Mouse (Mus musculus) liver, embryonic 15.5 days (tissue): Measurements from ENCODE around the gene Gm11937. TPM values are rescaled to one million over a fixed set of nuclear protein-coding genes. Genes with fewer than 3 reads are reported as not detected.

Experiments
- ATAC-seq: fragments of 200-750 bp; cut with Nextera tagmentation; 2 replicates; pipeline ENCODE4 v1.8.0; 2017; ENCODE audit warnings: moderate number of reproducible peaks, mild to moderate bottlenecking, moderate library complexity; ENCODE audit not compliant: insufficient read depth
- H3K27ac ChIP-seq: fragments of 300-500 bp; sonication (generic); replicated peaks from 2 replicates; pipeline ENCODE4 v1.5.1; 2015; ENCODE audit warnings: mild to moderate bottlenecking, inconsistent platforms
- H3K27me3 ChIP-seq: fragments of 300-500 bp; sonication (generic); 2 replicates; pipeline ENCODE4 v1.6.1; 2015; ENCODE audit warnings: mild to moderate bottlenecking, inconsistent platforms
- H3K36me3 ChIP-seq: fragments of 300-500 bp; sonication (generic); replicated peaks from 2 replicates; pipeline ENCODE4 v1.6.1; 2015; ENCODE audit warnings: moderate library complexity, mild to moderate bottlenecking, inconsistent platforms
- H3K4me1 ChIP-seq: fragments of 300-500 bp; sonication (generic); replicated peaks from 2 replicates; pipeline ENCODE4 v1.6.1; 2015; ENCODE audit warnings: inconsistent platforms
- H3K4me2 ChIP-seq: fragments of 300-500 bp; sonication (generic); 2 replicates; pipeline ENCODE4 v1.6.1; 2015; ENCODE audit warnings: moderate library complexity, mild to moderate bottlenecking, inconsistent platforms
- H3K4me3 ChIP-seq: fragments of 300-500 bp; sonication (generic); replicated peaks from 2 replicates; pipeline ENCODE4 v1.5.1; 2015; ENCODE audit warnings: mild to moderate bottlenecking, inconsistent platforms
- H3K9ac ChIP-seq: fragments of 300-500 bp; sonication (generic); 2 replicates; pipeline ENCODE4 v1.6.1; 2015; ENCODE audit warnings: moderate library complexity, mild to moderate bottlenecking, inconsistent platforms
- H3K9me3 ChIP-seq: fragments of 300-500 bp; sonication (generic); replicated peaks from 2 replicates; pipeline ENCODE4 v1.6.1; 2016; ENCODE audit warnings: inconsistent platforms
- WGBS: fragments of 180-500 bp; shearing (Covaris S2); methylation state at CpG from one replicate; pipeline ENCODE4 v1.1.7; 2015; ENCODE audit warnings: mixed read lengths; ENCODE audit not compliant: insufficient replicate concordance; 5-methylcytosine and 5-hydroxymethylcytosine counted together
- polyA plus RNA-seq: library from polyadenylated mRNA; unstranded; fragments of >200 nt; fragmentation: Nextera tagmentation; extraction: Ambion mirVana; gene quantifications from 2 replicates; pipeline ENCODE4 v1.2.1, GENCODE M21; 2015

The Gm11937 gene
- polyA plus RNA-seq, 1 experiment from 2014 or later = not detected

- Histone ChIP-seq H3K4me1 (no peaks in the 10 kb centered on the region), H3K9ac (no peak within 1 kb of the TSS), H3K4me2 (no peak within 1 kb of the TSS), H3K9me3 (no peaks in the 10 kb centered on the region), H3K27me3 (no peaks in the 10 kb centered on the region), H3K27ac (no peak within 1 kb of the TSS), H3K4me3 (no peak within 1 kb of the TSS), H3K36me3 (no peaks in the 10 kb centered on the region)
- WGBS = 72% methylated on average over 6 of the region's 6 CpGs
- no peak for ATAC-seq
These were observed 29.4 kb downstream of the Gm11937 start, which contains the start of gene Krtap1-5 for GRCm38 (mm10) chr11:99580636-99581035. Gene Krtap1-5 (minus strand): TSS chr11:99581016.

- 0% methylated on average over 7 of the region's 7 CpGs for WGBS
- H3K27ac ChIP-seq = no peak overlapping the region
- no peaks in the 10 kb centered on the region for H3K27me3 ChIP-seq
- no peaks in the 10 kb centered on the region for H3K36me3 ChIP-seq
- no peaks in the 10 kb centered on the region for H3K4me1 ChIP-seq
- no peak overlapping the region for H3K9ac ChIP-seq
- H3K9me3 ChIP-seq = no peaks in the 10 kb centered on the region
- ATAC-seq = no peak
- no peak overlapping the region for H3K4me2 ChIP-seq
- H3K4me3 ChIP-seq = no peak overlapping the region
These were observed 35.9 kb downstream of the Gm11937 start for GRCm38 (mm10) chr11:99574106-99574505.

GRCm38 (mm10) chr11:99573164-99573563, 36.8 kb downstream of the Gm11937 start:
- H3K27ac ChIP-seq = no peak overlapping the region
- H3K36me3 ChIP-seq = no peaks in the 10 kb centered on the region
- no peaks in the 10 kb centered on the region for H3K27me3 ChIP-seq
- no peaks in the 10 kb centered on the region for H3K4me1 ChIP-seq
- H3K4me3 ChIP-seq = no peak overlapping the region
- no peak for ATAC-seq
- H3K4me2 ChIP-seq = no peak overlapping the region
- 44% methylated on average over 4 of the region's 4 CpGs for WGBS
- H3K9me3 ChIP-seq = no peaks in the 10 kb centered on the region
- H3K9ac ChIP-seq = no peak overlapping the region

GRCm38 (mm10) chr11:99566530-99566929, 43.5 kb downstream of the Gm11937 start, which contains the start of gene Krtap3-1:
Gene Krtap3-1 (minus strand): TSS chr11:99566630.
- Histone ChIP-seq H3K27ac (no peak within 1 kb of the TSS), H3K4me1 (no peaks in the 10 kb centered on the region), H3K9me3 (no peaks in the 10 kb centered on the region), H3K36me3 (no peaks in the 10 kb centered on the region), H3K4me3 (no peak within 1 kb of the TSS), H3K9ac (no peak within 1 kb of the TSS), H3K4me2 (no peak within 1 kb of the TSS), H3K27me3 (no peaks in the 10 kb centered on the region)
- ATAC-seq = no peak
- 69% methylated on average over 7 of the region's 7 CpGs for WGBS

- no peaks in the 10 kb centered on the region for H3K4me1 ChIP-seq
- H3K27me3 ChIP-seq = no peaks in the 10 kb centered on the region
- no peak overlapping the region for H3K27ac ChIP-seq
- H3K36me3 ChIP-seq = no peaks in the 10 kb centered on the region
- no peak overlapping the region for H3K4me2 ChIP-seq
- H3K9ac ChIP-seq = no peak overlapping the region
- no peak overlapping the region for H3K4me3 ChIP-seq
- no peaks in the 10 kb centered on the region for H3K9me3 ChIP-seq
- no peak for ATAC-seq
- 59% methylated on average over 6 of the region's 6 CpGs for WGBS
These were observed 47.4 kb downstream of the Gm11937 start for GRCm38 (mm10) chr11:99562580-99562979.

Other genes starting within 250 kb of the Gm11937 start
- gene Krt28, start 235.3 kb downstream of the Gm11937 start, polyA plus RNA-seq = not detected in 2 replicates
- gene Krt10, start 220.8 kb downstream of the Gm11937 start, polyA plus RNA-seq = 2.1 and 3.1 TPM in 2 replicates
- gene Krt12, start 187.9 kb downstream of the Gm11937 start, polyA plus RNA-seq = not detected in 2 replicates
- gene Krt20, start 172.0 kb downstream of the Gm11937 start, polyA plus RNA-seq = 33.2 and 34.0 TPM in 2 replicates
- gene Krt23, start 117.1 kb downstream of the Gm11937 start, polyA plus RNA-seq = 1.0 and 1.2 TPM in 2 replicates
- not detected in 2 replicates for gene Krt39, start 88.9 kb downstream of the Gm11937 start, polyA plus RNA-seq
- gene Krt40, start 67.0 kb downstream of the Gm11937 start, polyA plus RNA-seq = not detected in 2 replicates
- gene Krtap3-3, start 59.3 kb downstream of the Gm11937 start, polyA plus RNA-seq = not detected in 2 replicates
- not detected in 2 replicates for gene Krtap3-2, start 53.3 kb downstream of the Gm11937 start, polyA plus RNA-seq
- not detected in 2 replicates for gene Gm11939, start 50.7 kb downstream of the Gm11937 start, polyA plus RNA-seq
- not detected in 2 replicates for gene Krtap3-1, start 43.6 kb downstream of the Gm11937 start, polyA plus RNA-seq
- not detected in 2 replicates for gene Krtap1-5, start 29.2 kb downstream of the Gm11937 start, polyA plus RNA-seq
- gene Krtap1-4, start 26.5 kb downstream of the Gm11937 start, polyA plus RNA-seq = not detected in 2 replicates
- not detected in 2 replicates for gene Krtap1-3, start 18.9 kb downstream of the Gm11937 start, polyA plus RNA-seq
- gene Krtap9-3, start 12.1 kb downstream of the Gm11937 start, polyA plus RNA-seq = not detected in 2 replicates
- gene Gm11938, start 6.9 kb downstream of the Gm11937 start, polyA plus RNA-seq = not detected in 2 replicates
- not detected in 2 replicates for gene Krtap2-4, start 4.7 kb upstream of the Gm11937 start, polyA plus RNA-seq
- gene Gm11562, start 10.2 kb upstream of the Gm11937 start, polyA plus RNA-seq = not detected in 2 replicates
- gene Krtap4-1, start 18.0 kb upstream of the Gm11937 start, polyA plus RNA-seq = not detected in 2 replicates
- gene Krtap4-2, start 24.9 kb upstream of the Gm11937 start, polyA plus RNA-seq = not detected in 2 replicates
- not detected in 2 replicates for gene Krtap4-7, start 33.9 kb upstream of the Gm11937 start, polyA plus RNA-seq
- gene Gm11555, start 40.0 kb upstream of the Gm11937 start, polyA plus RNA-seq = not detected in 2 replicates
- not detected in 2 replicates for gene Gm11563, start 48.8 kb upstream of the Gm11937 start, polyA plus RNA-seq
- not detected in 2 replicates for gene Krtap4-6, start 55.8 kb upstream of the Gm11937 start, polyA plus RNA-seq
- not detected in 2 replicates for gene Gm14190, start 80.6 kb upstream of the Gm11937 start, polyA plus RNA-seq
- gene Gm14180, start 124.1 kb upstream of the Gm11937 start, polyA plus RNA-seq = not detected in 2 replicates
- gene Gm11595, start 162.7 kb upstream of the Gm11937 start, polyA plus RNA-seq = not detected in 2 replicates
- gene Krtap4-8, start 170.5 kb upstream of the Gm11937 start, polyA plus RNA-seq = not detected in 2 replicates
- not detected in 2 replicates for gene Krtap4-9, start 175.0 kb upstream of the Gm11937 start, polyA plus RNA-seq
- gene Gm11596, start 183.3 kb upstream of the Gm11937 start, polyA plus RNA-seq = not detected in 2 replicates
- not detected in 2 replicates for gene Gm11569, start 188.7 kb upstream of the Gm11937 start, polyA plus RNA-seq
- not detected in 2 replicates for gene Gm11554, start 194.3 kb upstream of the Gm11937 start, polyA plus RNA-seq
- not detected in 2 replicates for gene Krtap4-13, start 199.7 kb upstream of the Gm11937 start, polyA plus RNA-seq
- gene Gm11564, start 205.5 kb upstream of the Gm11937 start, polyA plus RNA-seq = not detected in 2 replicates
- gene 2300003K06Rik, start 227.9 kb upstream of the Gm11937 start, polyA plus RNA-seq = not detected in 2 replicates
- not detected in 2 replicates for gene Krtap4-16, start 241.4 kb upstream of the Gm11937 start, polyA plus RNA-seq
- gene Gm11568, start 247.7 kb upstream of the Gm11937 start, polyA plus RNA-seq = not detected in 2 replicates